Comparison of ENCODE assay signal across 8 mouse cellular contexts in the genomic region with DNA sequence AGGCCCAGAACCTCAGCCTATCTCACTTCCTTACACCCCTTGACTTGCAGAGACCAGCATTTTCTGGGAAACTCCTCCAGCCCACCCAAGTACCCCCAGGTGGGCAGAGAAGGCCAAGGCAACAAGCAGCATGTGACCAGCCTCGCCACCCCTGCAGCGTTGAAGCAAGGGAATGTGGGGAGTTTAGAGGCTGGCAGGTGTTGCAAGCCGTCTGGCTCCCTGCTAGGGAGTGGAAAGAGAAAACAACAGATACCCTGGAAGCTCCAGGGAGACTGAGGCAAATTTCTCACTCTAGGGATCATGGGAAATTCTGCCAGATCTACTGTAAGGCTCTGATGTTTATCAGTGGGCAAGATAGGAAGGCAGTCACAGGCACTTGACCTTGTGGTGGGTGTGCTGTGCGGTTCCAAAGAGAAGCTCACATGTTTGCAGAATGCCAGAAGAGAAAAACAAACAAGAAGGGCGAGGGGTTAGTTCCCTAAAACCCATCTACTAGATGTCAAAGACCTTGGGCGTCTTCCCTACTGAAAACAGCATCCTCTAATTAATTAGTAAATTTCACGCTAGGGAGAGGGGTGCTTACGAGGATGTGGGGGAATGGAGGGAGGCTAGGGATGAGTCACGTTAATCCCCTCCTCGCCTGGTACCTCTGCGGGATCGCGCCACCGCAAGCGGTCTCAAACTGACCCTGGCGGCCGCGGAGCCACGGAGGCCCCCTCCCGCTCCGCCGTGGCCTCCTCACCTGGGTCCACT. TPM values are rescaled to one million over a fixed set of nuclear protein-coding genes. Genes with fewer than 3 reads are reported as not detected.
DNase-seq lines count a peak whose midpoint lies in the region; ATAC-seq and TF ChIP-seq lines count a peak whose summit lies in the region.

No protein-coding gene starts in this region.

- H3K36me3 ChIP-seq in heart, embryonic 11.5 days (ENCODE audit: control insufficient read depth, insufficient read depth, low read length) = no peaks in the 10 kb centered on the region
- no peaks in the 10 kb centered on the region for H3K36me3 ChIP-seq in ES-E14 (ENCODE audit: control insufficient read depth, insufficient read depth, low read length, poor library complexity, severe bottlenecking)
- no peaks in the 10 kb centered on the region for H3K36me3 ChIP-seq in forebrain, postnatal 0 days (ENCODE audit: insufficient read depth)
- no peaks in the 10 kb centered on the region for H3K36me3 ChIP-seq in liver, embryonic 13.5 days

- no peak; the same call in 1 of the 2 replicates for ATAC-seq in heart, embryonic 11.5 days (replicated peaks; ENCODE audit: insufficient number of reproducible peaks, low FRiP score, low TSS enrichment)
- ATAC-seq in forebrain, postnatal 0 days = peak; percentile 56
- ATAC-seq in liver, embryonic 13.5 days (ENCODE audit: low read depth) = no peak

- in situ Hi-C loops in ES-E14 (cut with MboI; ENCODE audit: low sequenced_read_pairs in 2 of 2, unreplicated experiment in 2 of 2) = no loop called here

- no peak overlapping the region for H3K27ac ChIP-seq in heart, embryonic 11.5 days (ENCODE audit: low read depth, low read length)
- no peak overlapping the region for H3K27ac ChIP-seq in ES-E14 (ENCODE audit: insufficient read depth, low read depth, low read length, poor library complexity, severe bottlenecking)
- H3K27ac ChIP-seq in forebrain, postnatal 0 days (ENCODE audit: low read depth, low read length) = peak overlapping the region; percentile 76
- H3K27ac ChIP-seq in liver, embryonic 13.5 days = no peak overlapping the region

- H3K4me3 ChIP-seq in heart, embryonic 11.5 days (ENCODE audit: low read depth, low read length) = peak overlapping the region; percentile 69
- peak overlapping the region; percentile 58 to 65 for H3K4me3 ChIP-seq in ES-E14 (ENCODE audit: insufficient read depth in 1 of 2, low read depth in 1 of 2, low read length in 2 of 2, poor library complexity in 1 of 2, severe bottlenecking in 1 of 2)
- H3K4me3 ChIP-seq in forebrain, postnatal 0 days (ENCODE audit: low read depth, low read length) = peak overlapping the region; percentile 66
- peak overlapping the region; percentile 52 for H3K4me3 ChIP-seq in liver, embryonic 13.5 days (replicated peaks)

- peaks cover 48% of the 10 kb centered on the region for H3K27me3 ChIP-seq in heart, embryonic 11.5 days (ENCODE audit: control insufficient read depth, insufficient read depth, low read length)
- no peaks in the 10 kb centered on the region for H3K27me3 ChIP-seq in forebrain, postnatal 0 days (ENCODE audit: insufficient read depth, low read length)
- peaks cover 55% of the 10 kb centered on the region for H3K27me3 ChIP-seq in liver, embryonic 13.5 days

- no peaks in the 10 kb centered on the region for H3K4me1 ChIP-seq in heart, embryonic 11.5 days (ENCODE audit: control insufficient read depth, insufficient read depth, low read length)
- no peaks in the 10 kb centered on the region; a peak in 1 of 4 replicates for H3K4me1 ChIP-seq in ES-E14 (ENCODE audit: control insufficient read depth in 2 of 2, insufficient read depth in 2 of 2, low read length in 2 of 2, poor library complexity in 1 of 2)
- no peaks in the 10 kb centered on the region for H3K4me1 ChIP-seq in forebrain, postnatal 0 days (ENCODE audit: insufficient read depth)
- 0 out of 2 replicates have a peak, but pooled peaks cover 6% of the 10 kb centered on the region for H3K4me1 ChIP-seq in liver, embryonic 13.5 days (replicated peaks)

- DNase-seq in heart, postnatal 4 days = no peak
- DNase-seq in ES-E14 (ENCODE audit: low read depth, low spot score) = no peak
- DNase-seq in forebrain, postnatal 0 days = peak; percentile 24
- DNase-seq in liver, embryonic 13.5 days = no peak
- DNase-seq in yolk sac, embryonic 10.5 days (ENCODE audit: low spot score) = peak; percentile 10
- DNase-seq in ovary, adult 18-20 months (ENCODE audit: low spot score) = no peak
- DNase-seq in adrenal gland, adult 2 months = no peak

- H3K9ac ChIP-seq in heart, embryonic 11.5 days (ENCODE audit: low read depth, low read length) = peak overlapping the region; percentile 71; the same call in 1 of the 2 replicates
- H3K9ac ChIP-seq in ES-E14 (ENCODE audit: insufficient read depth, low read depth, low read length, poor library complexity, severe bottlenecking) = peak overlapping the region; percentile 66
- peak overlapping the region; percentile 85 for H3K9ac ChIP-seq in forebrain, postnatal 0 days
- no peak overlapping the region for H3K9ac ChIP-seq in liver, embryonic 13.5 days

- peak overlapping the region; percentile 98 for H3K4me2 ChIP-seq in heart, embryonic 11.5 days
- peak overlapping the region; percentile 64 for H3K4me2 ChIP-seq in forebrain, postnatal 0 days (ENCODE audit: low read depth)
- H3K4me2 ChIP-seq in liver, embryonic 13.5 days = peak overlapping the region; percentile 68

- TF ChIP-seq CTCF in forebrain, postnatal 0 days (IDR thresholded peaks at IDR 0.05; ENCODE audit: low read depth) = no peak

- 3% methylated on average over 22 of the region's 22 CpGs for WGBS in heart, embryonic 11.5 days (ENCODE audit: insufficient replicate concordance)
- WGBS in forebrain, postnatal 0 days = 3% methylated on average over 21 of the region's 22 CpGs
- 3% methylated on average over 22 of the region's 22 CpGs for WGBS in liver, embryonic 13.5 days (ENCODE audit: insufficient replicate concordance)

- H3K9me3 ChIP-seq in heart, embryonic 11.5 days (replicated peaks; ENCODE audit: control insufficient read depth, low read length) = no peaks in the 10 kb centered on the region
- no peaks in the 10 kb centered on the region for H3K9me3 ChIP-seq in ES-E14 (ENCODE audit: control insufficient read depth, insufficient read depth, low read depth, low read length)
- H3K9me3 ChIP-seq in forebrain, postnatal 0 days (ENCODE audit: low read length) = no peaks in the 10 kb centered on the region
- no peaks in the 10 kb centered on the region for H3K9me3 ChIP-seq in liver, embryonic 13.5 days (replicated peaks)

TF ChIP-seq in ES-E14, 5 proteins besides CTCF, POLR2A, EP300 and RAD21:
- TF ChIP-seq ZC3H11A (IDR thresholded peaks at IDR 0.05; ENCODE audit: borderline replicate concordance, low read depth, low read length) = no peak
- no peak for TF ChIP-seq ZNF384 (IDR thresholded peaks at IDR 0.05; ENCODE audit: low read depth, low read length)
- no peak for TF ChIP-seq CHD2 (IDR thresholded peaks at IDR 0.05; ENCODE audit: low read depth, low read length)
- no peak for TF ChIP-seq MAFK (IDR thresholded peaks at IDR 0.05; ENCODE audit: insufficient read depth, low read depth, low read length)
- no peak for TF ChIP-seq HCFC1 (IDR thresholded peaks at IDR 0.05; ENCODE audit: borderline replicate concordance, insufficient read depth, low read length)

RNA-seq across cellular contexts. Expression of a gene that starts 0.8 kb away (rescaled TPM):
- 0.30 and 0.75 TPM in 2 replicates for polyA plus RNA-seq in heart, embryonic 11.5 days (2014; fragmentation: Nextera tagmentation; extraction: Ambion mirVana)
- total RNA-seq in heart, postnatal 4 days (2021) = 1 to 10 TPM; 2.2 TPM
- total RNA-seq in ES-E14 (2012; rRNA removed) = 0.18 and 0.37 TPM in 2 replicates
- total RNA-seq in forebrain, postnatal 0 days (2014; rRNA removed) = 37.7 and 39.6 TPM in 2 replicates
- 12.8 and 18.3 TPM in 2 replicates for polyA plus RNA-seq in forebrain, postnatal 0 days (2015; fragmentation: Nextera tagmentation; extraction: Ambion mirVana)
- 0.06 TPM in 1 of 2 replicates, not detected in the other for polyA plus RNA-seq in liver, embryonic 13.5 days (2015; fragmentation: Nextera tagmentation; extraction: Ambion mirVana)
- 10 to 100 TPM; 11.5 to 19.6 TPM for total RNA-seq in adrenal gland, adult 2 months (2021)
- polyA plus RNA-seq in adrenal gland, adult 2 months (2012; rRNA removed) = 5.2 and 10.2 TPM in 2 replicates

RNA-seq across cellular contexts. Expression of a gene that starts 36.8 kb away (rescaled TPM):
- polyA plus RNA-seq in heart, embryonic 11.5 days (2014; fragmentation: Nextera tagmentation; extraction: Ambion mirVana) = not detected in 2 replicates
- not detected for total RNA-seq in heart, postnatal 4 days (2021)
- 0.13 TPM in 1 of 2 replicates, not detected in the other for total RNA-seq in ES-E14 (2012; rRNA removed)
- 0.67 and 0.77 TPM in 2 replicates for total RNA-seq in forebrain, postnatal 0 days (2014; rRNA removed)
- 0.12 and 0.16 TPM in 2 replicates for polyA plus RNA-seq in forebrain, postnatal 0 days (2015; fragmentation: Nextera tagmentation; extraction: Ambion mirVana)
- polyA plus RNA-seq in liver, embryonic 13.5 days (2015; fragmentation: Nextera tagmentation; extraction: Ambion mirVana) = not detected in 2 replicates
- not detected for total RNA-seq in adrenal gland, adult 2 months (2021)
- polyA plus RNA-seq in adrenal gland, adult 2 months (2012; rRNA removed) = not detected in 2 replicates

RNA-seq across cellular contexts. Expression of a gene that starts 59.2 kb away (rescaled TPM):
- polyA plus RNA-seq in heart, embryonic 11.5 days (2014; fragmentation: Nextera tagmentation; extraction: Ambion mirVana) = 0.70 and 1.3 TPM in 2 replicates
- total RNA-seq in heart, postnatal 4 days (2021) = 1 to 10 TPM; 3.4 to 4.3 TPM
- total RNA-seq in ES-E14 (2012; rRNA removed) = 3.2 and 4.1 TPM in 2 replicates
- 0.90 and 1.1 TPM in 2 replicates for total RNA-seq in forebrain, postnatal 0 days (2014; rRNA removed)
- polyA plus RNA-seq in forebrain, postnatal 0 days (2015; fragmentation: Nextera tagmentation; extraction: Ambion mirVana) = 1.5 and 1.6 TPM in 2 replicates
- 0.25 and 0.33 TPM in 2 replicates for polyA plus RNA-seq in liver, embryonic 13.5 days (2015; fragmentation: Nextera tagmentation; extraction: Ambion mirVana)
- total RNA-seq in adrenal gland, adult 2 months (2021) = 1 to 10 TPM in 1 of 2 experiments, under 1 TPM in 1; 0.81 to 1.2 TPM
- 0.47 and 0.57 TPM in 2 replicates for polyA plus RNA-seq in adrenal gland, adult 2 months (2012; rRNA removed)

Comparison
In these comparisons a context has a peak if more than half of its experiments do, and no peak if none do; other contexts are left out.
1. DNase-seq: peak in forebrain, postnatal 0 days (single experiment) and yolk sac, embryonic 10.5 days (single experiment); none in heart, postnatal 4 days (single experiment), ES-E14 (single experiment), liver, embryonic 13.5 days (single experiment), ovary, adult 18-20 months (single experiment) and adrenal gland, adult 2 months (single experiment).
2. Peak in every context shown above with its lines, with median percentiles within 50 percentile points of each other: H3K4me2 ChIP-seq and H3K4me3 ChIP-seq.